Mouse (Mus musculus) embryonic fibroblast, embryonic 13.5 days (primary cell): ENCODE measurements around the gene Siah2.

Experiments
- CTCF ChIP-seq: IDR thresholded peaks from 2 replicates; pipeline ENCODE4 v1.5.1; 2011; ENCODE audit warnings: mild to moderate bottlenecking, control low read depth, low read length, moderate library complexity, borderline replicate concordance; ENCODE audit not compliant: insufficient read depth
- POLR2A ChIP-seq: IDR thresholded peaks from 2 replicates; pipeline ENCODE4 v1.6.1; 2011; ENCODE audit warnings: low read depth, mild to moderate bottlenecking, control low read depth, low read length, moderate library complexity

DNA sequence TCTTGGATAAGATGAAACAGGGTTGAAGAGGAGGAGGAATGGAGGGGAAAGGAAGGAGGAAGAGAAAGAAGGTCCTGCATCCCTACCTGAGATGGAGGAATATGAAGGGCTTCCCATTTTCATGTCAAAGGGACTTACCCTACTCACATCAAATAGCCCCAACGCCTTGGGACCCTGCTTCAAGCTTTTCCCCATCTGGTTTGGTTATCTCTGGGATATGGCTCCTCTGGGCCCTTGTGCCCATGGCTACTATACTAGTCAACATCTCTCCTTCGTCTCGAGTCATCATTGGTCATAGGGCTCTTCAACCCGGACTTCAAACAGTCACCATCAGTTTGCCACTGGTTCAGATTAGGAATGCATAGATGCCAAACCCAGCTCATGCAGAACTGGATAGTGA lies 35.4 kb upstream of the Siah2 start:
- TF ChIP-seq POLR2A (no peak), CTCF (no peak)
